Mouse (Mus musculus): ENCODE results near the gene Slc25a11. TPM values are rescaled to one million over a fixed set of nuclear protein-coding genes. Genes with fewer than 3 reads are reported as not detected.

The Slc25a11 gene
- total RNA-seq, 2 experiments from 2014 or later, result 124 to 127 TPM

GRCm38 (mm10) chr11:70652884-70653344 lies 5.6 kb upstream of the Slc25a11 start:
- DNase-seq (ENCODE audit: low spot score in 2 of 2), result no peak

GRCm38 (mm10) chr11:70652029-70652883 lies 5.0 kb upstream of the Slc25a11 start:
- no peak for DNase-seq (ENCODE audit: low spot score in 2 of 2)

- no peak for DNase-seq (ENCODE audit: low spot score in 2 of 2)
Measured at GRCm38 (mm10) chr11:70651391-70651790, 4.1 kb upstream of the Slc25a11 start.

GRCm38 (mm10) chr11:70650322-70651175 lies 3.3 kb upstream of the Slc25a11 start:
- no peak for DNase-seq (ENCODE audit: low spot score in 2 of 2)

GRCm38 (mm10) chr11:70649185-70649734 lies 2.0 kb upstream of the Slc25a11 start:
- no peak for DNase-seq (ENCODE audit: low spot score in 2 of 2)

- no peak for DNase-seq (ENCODE audit: low spot score in 2 of 2)
Measured at GRCm38 (mm10) chr11:70648512-70648911, 1.2 kb upstream of the Slc25a11 start.

- DNase-seq (ENCODE audit: low spot score in 2 of 2), result no peak
Measured at GRCm38 (mm10) chr11:70647716-70648420, 589 bp upstream of the Slc25a11 start.

GRCm38 (mm10) chr11:70646259-70646555 lies 1.1 kb downstream of the Slc25a11 start:
- DNase-seq (ENCODE audit: low spot score in 2 of 2), result no peak

GRCm38 (mm10) chr11:70645461-70646258 lies 1.6 kb downstream of the Slc25a11 start:
- no peak for DNase-seq (ENCODE audit: low spot score in 2 of 2)

GRCm38 (mm10) chr11:70644564-70645103 lies 2.6 kb downstream of the Slc25a11 start:
- DNase-seq (ENCODE audit: low spot score in 2 of 2), result no peak

GRCm38 (mm10) chr11:70643051-70643450 lies 4.2 kb downstream of the Slc25a11 start:
- no peak for DNase-seq (ENCODE audit: low spot score in 2 of 2)

- DNase-seq (ENCODE audit: low spot score in 2 of 2), result no peak
Measured at GRCm38 (mm10) chr11:70641241-70641640, 6.0 kb downstream of the Slc25a11 start.

GRCm38 (mm10) chr11:70639976-70640375 lies 7.3 kb downstream of the Slc25a11 start:
- no peak for DNase-seq (ENCODE audit: low spot score in 2 of 2)

- DNase-seq (ENCODE audit: low spot score in 2 of 2), result no peak
Measured at GRCm38 (mm10) chr11:70638714-70639278, 8.5 kb downstream of the Slc25a11 start, which contains the start of gene Gp1ba. Gp1ba (plus strand) TSS chr11:70639122.

- DNase-seq (ENCODE audit: low spot score in 2 of 2), result no peak
Measured at GRCm38 (mm10) chr11:70638293-70638692, 9.0 kb downstream of the Slc25a11 start.

- no peak for DNase-seq (ENCODE audit: low spot score in 2 of 2)
Measured at GRCm38 (mm10) chr11:70637764-70638163, 9.5 kb downstream of the Slc25a11 start.

- DNase-seq (ENCODE audit: low spot score in 2 of 2), result no peak
Measured at GRCm38 (mm10) chr11:70635601-70636000, 11.7 kb downstream of the Slc25a11 start.

GRCm38 (mm10) chr11:70630129-70630528 lies 17.1 kb downstream of the Slc25a11 start:
- DNase-seq (ENCODE audit: low spot score in 2 of 2), result no peak

GRCm38 (mm10) chr11:70629557-70629956 lies 17.7 kb downstream of the Slc25a11 start:
- no peak for DNase-seq (ENCODE audit: low spot score in 2 of 2)

GRCm38 (mm10) chr11:70628431-70628830 lies 18.8 kb downstream of the Slc25a11 start:
- DNase-seq (ENCODE audit: low spot score in 2 of 2), result no peak

Data from layer of hippocampus, postnatal 14 days (tissue).